Mouse (Mus musculus): ENCODE measurements at regions not wholly inside any gene's neighbourhood (a gene's known extent, or its start where the extent isn't known, plus 50 kb on each side); places are given as distances from the start of the nearest gene placed in this dataset.

DNA sequence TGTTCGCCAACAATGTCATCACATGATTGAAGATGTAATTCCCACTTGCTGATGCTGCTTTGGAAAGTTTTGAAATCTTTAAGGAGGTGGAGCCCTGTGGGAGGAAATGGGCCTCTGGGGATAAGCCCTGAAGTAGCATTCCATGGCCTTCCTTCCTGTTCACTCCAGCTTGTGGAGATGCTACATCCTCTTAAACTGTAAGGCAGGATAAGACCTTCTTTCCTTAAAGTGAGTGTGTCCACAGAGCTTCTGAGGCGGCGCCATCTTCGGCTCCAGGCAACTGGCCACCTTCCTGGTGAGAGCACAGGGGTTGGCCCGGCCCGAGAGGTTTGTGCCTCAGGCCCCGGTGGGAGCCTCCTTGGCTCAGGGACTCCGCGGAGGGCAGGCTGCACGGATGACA lies 173.1 kb downstream of the Fam124b start:
- TF ChIP-seq GATA1 (IDR thresholded peaks at IDR 0.05; ENCODE audit: borderline replicate concordance, low read length) (no peak), FLI1 (IDR thresholded peaks at IDR 0.05; ENCODE audit: low read length) (no peak)
